Mouse (Mus musculus): ENCODE data around the gene Gm20792. TPM values are rescaled to one million over a fixed set of nuclear protein-coding genes. Genes with fewer than 3 reads are reported as not detected.
"Not testable (repeated sequence)": the region's sequence is repeated elsewhere in the genome, so short reads cannot be mapped to it uniquely, and the experiment has no call there.

The Gm20792 gene
- polyA plus RNA-seq (2017; shearing (Covaris generic)): not detected

- ATAC-seq: not testable (repeated sequence)
These were observed at the start of gene Gm20792 for GRCm38 (mm10) chrY:48311555-48311954. TSS of gene Gm20792 (plus strand) at chrY:48311855.
